Mouse (Mus musculus) CD4-positive, CD25-positive, alpha-beta regulatory T cell, adult 2 months (primary cell): ENCODE results near the gene Prkaa2.
A peak's percentile ranks its signal among the peaks of the same experiment; 100 is the strongest.

Experiments
- DNase-seq: peaks from one replicate; pipeline ENCODE4 v3.0.0-alpha.2; 2012; ENCODE audit warnings: low read depth, low spot score

The Prkaa2 gene

DNA sequence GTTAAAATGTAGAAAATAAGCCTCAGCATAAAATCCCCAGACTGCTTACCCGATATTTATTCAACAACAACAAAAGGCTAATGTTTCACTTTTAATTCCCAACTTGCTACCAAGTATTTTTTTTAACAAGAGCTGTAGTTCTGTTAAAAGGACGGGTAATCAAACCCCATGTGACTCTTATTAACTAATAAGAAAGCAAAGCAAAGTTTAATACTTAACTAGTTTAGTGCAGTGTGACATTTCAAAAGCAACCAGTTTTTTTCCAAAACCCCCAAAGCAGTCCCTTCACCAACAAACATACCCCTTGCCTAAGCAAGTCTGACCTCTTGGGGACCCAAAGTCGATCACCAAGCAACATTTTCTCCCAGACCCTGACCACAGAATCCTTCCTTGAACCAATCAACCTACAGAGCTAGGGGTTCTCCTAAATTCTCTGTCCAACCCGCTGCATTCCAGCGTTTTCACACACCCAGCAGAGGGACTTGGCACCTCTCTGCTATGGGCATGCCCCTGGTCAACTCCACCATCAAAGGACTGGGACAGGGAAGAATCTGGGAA lies 970 bp downstream of the Prkaa2 start:
- no peak for DNase-seq

DNA sequence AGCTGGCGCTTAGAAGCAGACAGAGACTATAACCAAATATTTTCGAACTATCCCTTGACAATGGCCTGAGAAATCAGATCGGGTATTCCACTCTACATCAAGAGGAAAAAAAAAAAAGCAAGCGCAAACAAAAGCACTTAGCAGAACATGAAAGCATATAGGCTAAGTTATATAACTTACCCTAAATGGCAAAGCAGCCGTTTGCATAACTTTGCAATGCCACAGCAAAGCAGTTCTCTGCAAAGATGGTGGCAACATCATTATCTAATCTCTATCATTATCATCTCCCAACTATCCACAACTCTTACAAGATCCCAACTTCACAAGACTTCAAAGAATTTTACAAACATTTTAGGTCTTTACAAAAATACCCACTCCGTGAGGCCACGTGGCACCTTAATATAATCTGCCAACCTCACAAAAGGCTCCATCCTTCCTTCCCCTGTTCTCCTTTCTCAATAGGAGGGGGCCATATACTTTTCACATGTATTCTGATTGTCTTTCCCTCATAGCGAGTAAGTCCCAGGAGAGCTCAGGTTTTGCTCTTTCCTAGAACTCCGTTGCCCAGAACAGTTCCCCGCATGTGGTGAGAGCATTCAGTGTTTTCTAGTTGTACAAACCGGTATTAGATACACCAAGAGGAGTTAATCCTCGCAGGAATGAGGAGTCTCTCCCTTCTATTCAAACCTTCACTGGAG lies 1.6 kb downstream of the Prkaa2 start:
- no peak for DNase-seq

DNA sequence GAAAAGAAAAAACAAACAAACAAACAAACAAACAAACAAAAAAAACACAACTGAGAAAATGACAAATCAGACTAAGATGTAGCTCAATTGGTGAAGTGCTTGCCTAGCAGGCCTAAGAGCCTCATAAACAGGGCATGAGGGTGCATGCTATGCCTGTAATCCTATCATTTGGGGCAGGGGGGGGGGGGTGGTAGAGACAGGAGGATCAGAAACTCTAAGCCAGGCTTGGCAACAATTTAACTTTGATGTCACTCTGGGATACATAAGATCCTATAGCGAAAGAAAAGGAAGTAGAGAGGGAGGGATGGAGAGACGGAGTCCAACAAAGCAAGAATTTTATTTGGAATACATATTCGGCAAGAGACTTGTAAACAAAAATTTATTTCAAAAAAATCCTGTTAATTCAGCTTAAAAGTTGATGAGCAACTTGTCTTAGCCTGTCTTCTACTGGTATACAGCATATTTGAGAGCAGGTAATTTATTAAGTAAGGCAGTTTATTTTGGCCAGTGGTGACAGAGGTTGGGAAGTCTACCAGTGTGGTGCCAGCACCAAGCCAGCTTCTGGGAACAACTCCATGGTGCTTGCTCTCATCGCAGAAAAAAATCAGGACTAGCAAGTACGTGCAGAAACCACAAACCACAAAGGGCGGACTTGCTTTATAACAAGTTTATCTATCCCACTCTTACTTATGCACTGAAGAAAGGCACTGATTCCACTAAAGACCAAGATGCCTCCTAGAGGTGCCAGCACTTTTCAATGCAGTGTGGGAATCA lies 5.4 kb downstream of the Prkaa2 start:
- no peak for DNase-seq

DNA sequence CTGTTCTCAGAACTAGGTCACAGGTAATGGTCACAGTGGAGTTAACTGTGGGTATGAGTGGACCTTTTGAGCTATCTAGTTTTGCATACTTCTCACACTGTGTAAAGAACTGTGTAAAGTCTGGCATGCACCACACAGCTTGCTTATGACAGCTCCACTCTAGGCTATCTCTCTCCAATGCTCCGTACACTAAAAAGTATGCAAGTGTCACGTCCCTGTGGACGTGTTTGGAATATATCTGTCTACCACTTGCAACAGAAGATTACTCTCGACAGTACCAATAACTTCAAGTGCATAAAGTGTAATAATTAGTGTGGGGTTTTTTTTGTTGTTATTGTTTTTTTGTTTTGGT lies 8.4 kb downstream of the Prkaa2 start:
- DNase-seq = no peak

DNA sequence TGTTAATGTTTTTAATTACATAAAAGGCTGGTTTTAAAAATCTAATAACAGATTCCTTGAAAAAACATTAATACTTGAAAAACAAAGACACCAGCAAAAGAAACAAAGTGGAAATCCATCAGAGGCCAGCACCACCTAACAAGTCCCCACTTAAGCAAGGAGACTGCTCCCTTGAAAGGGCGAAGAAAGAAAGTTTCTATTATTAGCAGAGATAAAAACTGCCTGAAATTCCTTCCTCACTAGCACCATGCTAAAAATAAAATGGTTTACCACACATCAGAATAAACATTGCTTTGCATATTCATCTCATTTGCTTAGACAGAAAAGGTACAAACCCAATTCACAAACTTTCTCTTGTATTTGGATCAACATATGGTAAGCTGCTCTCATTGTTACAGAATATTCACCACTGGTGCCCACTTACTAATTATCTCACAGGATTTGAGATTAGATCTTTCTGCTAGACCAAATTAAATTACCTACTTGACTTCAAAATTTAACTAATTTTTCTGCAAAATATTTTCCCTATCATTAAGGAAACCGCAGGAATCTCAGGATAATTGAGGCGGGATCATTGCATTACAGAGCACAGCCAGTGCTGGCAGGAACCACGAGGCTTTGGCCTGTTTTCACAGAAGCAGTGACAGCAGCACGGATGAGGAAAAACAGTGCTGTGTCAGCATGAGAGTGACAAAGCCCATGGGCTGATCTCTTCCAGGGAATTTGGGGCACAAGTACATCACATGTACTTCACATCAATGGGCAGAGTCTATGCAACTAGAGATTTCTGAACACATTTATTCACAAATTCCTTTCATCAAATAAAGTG lies 9.0 kb downstream of the Prkaa2 start:
- DNase-seq = no peak

DNA sequence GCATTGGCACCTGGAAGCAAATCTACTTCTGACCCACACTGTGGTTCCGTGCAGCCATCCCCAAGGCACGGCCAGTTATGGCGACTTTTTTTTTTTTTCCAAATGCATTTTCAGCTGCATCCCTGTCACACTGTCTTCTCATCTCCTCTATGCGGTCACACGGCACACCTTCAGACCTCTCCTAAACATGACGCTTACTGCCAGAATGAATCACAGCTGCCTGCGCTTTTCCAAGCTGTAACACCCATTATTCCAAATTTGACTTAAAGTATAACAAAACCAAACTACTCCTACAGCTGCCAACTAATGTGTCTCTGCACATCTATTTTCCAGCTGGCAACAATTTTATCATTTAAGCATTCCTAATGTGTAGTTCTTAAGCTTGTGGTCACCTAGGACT lies 11.0 kb downstream of the Prkaa2 start:
- DNase-seq = no peak

DNA sequence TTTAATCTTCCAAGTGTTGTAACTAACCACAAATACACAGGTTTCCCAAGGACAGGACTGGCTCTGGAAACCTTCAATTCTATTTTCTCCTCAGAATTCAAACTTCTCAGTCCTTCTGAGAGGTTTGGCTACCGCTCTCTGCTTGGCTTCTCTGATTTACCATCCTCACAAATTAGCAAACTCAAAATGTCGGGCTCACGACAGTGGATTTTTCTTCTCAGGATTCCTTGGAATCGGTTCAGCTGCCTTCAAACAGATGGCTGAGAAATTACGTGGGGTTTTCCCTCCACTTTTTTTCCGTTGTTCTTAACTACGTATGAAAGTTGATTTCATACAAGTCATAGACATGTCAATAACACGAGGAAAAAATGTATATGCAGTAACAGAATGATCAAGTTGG lies 11.5 kb downstream of the Prkaa2 start:
- no peak for DNase-seq

DNA sequence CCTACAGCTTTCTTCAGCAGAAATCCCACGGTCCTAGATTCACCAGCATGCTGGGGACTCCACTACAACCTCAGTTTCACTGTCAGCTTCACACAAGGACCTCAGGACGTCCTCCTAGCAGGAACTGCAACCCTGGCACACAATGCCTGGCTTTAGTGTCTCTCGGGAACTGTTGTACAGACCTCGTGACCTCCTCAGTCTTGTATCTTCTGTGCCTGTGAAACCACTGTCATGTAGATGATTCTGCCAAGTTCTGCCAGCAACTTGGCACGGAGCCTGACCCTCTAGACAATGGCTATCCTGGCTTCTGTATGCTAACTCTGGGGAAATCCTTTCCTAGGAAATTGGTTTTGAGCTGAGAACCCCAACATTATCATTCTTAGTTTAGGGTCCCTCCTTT lies 14.4 kb downstream of the Prkaa2 start:
- DNase-seq = no peak

DNA sequence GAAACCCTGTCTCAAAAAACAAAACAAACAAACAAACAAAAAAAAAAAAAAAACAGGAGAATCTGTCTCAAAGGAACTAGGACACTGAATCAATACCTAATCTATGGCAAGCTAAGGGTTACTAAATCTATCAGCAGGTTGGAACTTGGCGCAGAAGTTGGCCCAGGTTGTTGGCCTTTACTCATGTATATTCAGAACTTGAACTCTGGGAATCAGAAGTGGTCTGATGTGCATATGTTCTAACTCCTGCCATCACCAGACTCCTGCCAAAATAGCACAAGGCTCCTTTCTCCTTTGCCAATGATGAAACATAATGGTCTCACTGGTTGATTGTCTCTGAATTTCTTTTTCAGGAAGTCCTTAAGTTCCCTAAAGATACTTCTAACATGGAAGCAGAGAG lies 15.7 kb downstream of the Prkaa2 start:
- DNase-seq = no peak

DNA sequence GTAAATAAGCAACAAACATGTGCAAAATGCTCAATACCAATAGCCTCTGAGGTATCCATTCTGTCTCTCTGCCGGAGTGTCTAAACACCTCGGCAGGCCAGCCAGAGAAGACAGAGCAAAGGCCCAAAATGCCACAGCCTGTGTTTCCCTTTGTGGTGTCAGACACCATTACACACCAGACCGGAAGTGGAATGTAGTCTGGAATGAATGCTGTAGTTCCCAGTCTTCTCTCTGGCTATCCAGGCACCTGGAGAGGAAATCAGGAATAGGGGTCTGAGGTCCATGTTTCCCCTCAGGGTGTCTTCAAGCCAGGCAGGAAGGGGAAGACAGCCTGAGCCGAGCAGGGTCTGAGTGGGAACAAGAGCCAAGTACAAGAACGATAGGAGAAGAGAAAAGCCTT lies 19.3 kb downstream of the Prkaa2 start:
- DNase-seq = no peak

DNA sequence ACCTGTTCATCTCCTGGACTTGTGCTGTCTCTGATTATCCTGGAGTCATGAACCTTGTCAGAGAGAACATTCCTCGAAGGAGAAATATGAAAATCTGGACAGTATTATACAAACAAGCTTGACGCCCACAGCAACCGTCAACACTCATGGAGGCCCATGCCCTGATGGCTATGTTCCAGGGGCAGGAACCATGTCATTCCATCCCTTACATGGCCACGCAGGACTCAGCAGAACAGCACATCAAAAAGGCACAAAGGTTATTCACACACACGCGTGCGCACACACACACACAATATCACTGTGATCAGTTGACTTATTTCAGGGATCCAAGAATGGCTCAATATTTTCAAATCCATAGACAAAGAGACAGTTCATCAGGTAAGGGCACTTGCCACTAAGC lies 20.3 kb downstream of the Prkaa2 start:
- DNase-seq = no peak

DNA sequence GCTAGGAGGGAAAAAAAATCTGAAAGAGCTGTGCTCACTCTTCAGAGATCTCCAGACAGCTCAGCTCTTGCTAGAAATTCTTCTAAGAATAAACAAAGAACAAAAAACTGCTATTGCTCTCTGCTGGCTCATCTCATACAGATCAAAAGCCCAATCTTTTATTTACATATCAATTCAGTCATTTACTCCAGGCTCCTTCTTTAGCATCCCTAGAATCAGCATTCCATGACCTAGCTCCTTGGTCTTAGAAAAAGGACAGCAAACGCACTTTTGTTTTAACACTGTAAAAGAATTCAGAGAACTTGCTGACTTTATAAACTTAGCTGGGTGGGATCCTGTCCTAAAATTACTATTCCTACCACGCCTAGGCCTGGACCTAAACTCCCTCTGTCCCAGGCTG lies 21.0 kb downstream of the Prkaa2 start:
- DNase-seq = no peak

DNA sequence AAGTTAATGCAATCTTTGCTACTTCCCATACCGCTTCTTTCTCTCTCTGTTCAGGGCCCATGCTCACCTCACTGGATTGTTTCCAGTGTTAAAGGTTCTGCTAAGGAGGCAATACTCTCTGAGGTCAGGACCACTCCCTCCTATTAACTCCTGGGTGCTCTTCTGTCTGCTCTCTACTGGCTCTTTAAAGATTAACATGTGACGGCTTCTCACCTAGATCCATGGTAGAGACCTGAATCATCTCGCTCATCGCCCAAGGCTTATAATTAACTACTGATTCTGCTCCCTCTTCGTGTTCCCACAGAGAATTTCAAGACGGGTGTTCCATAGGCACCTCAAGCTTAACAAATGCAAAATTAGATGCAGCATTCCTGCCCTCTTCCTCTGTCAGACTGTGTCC lies 33.5 kb downstream of the Prkaa2 start:
- DNase-seq = no peak

DNA sequence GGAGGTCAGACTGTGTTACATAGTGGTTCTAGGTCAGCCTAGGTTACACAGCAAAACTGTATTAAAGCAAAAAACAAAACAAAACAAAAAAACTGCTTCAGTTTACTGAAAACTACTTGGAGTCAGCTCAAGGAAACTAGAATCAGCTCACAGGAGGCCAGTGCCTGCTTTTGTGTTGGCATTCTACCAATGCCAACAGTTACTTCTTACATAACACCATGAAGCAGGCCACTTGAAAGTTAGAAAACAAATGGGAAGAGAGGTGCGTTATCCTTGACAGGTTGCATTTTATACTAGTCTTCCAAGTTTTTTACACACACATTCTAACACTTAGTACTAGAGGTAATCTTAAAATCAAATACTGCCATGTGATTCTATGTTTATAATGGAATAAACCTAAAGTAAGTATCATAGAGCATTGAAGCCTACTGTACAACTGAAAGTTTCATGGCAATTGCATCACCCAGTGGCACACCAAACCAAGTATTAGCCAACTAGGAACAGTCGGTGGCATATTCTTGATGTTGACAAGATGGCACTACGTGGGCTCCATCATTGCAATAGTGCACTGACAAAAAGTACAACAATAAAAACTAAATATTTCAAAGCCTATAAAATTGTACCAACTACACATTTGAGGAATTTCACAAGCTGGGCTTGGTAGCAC lies 37.8 kb downstream of the Prkaa2 start:
- DNase-seq = no peak

DNA sequence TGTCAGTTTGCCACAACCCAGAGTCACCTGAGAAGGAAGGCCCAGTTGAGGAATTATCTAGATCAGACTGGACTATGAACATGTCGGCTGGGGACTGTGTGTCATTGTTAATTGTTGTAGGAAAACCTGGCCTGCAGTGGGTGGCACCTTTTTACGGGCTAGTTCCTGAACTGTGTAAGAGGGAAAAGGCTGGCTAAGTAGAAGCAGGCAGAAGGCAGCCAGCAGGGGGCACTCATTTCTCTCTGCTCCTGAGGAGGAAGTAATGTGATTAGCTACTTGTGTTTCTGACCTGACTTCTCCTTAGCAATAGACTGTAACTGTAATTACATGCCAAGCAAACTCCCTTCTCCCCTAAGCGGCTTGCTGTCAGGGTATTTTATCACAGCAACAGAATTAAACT lies 38.7 kb downstream of the Prkaa2 start:
- peak; percentile 8 for DNase-seq

DNA sequence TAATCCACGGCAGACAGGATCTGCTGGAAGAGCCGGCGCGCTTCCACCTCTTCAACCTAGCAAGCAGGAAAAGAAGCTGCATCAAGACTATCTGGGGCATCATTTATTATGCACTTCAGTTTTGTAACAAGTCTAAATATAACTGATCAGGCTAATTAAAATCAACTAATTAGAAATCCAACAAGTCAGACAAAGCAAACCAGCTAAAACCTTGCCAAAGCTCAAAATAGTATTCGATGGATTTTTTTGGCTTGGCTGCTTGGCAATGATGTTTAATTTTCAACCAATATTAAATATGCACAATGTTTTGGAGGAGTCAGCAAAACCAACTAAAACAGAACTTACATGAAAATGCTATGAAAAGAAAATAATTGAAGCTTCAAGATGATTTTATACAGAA lies 58.4 kb downstream of the Prkaa2 start:
- no peak for DNase-seq

DNA sequence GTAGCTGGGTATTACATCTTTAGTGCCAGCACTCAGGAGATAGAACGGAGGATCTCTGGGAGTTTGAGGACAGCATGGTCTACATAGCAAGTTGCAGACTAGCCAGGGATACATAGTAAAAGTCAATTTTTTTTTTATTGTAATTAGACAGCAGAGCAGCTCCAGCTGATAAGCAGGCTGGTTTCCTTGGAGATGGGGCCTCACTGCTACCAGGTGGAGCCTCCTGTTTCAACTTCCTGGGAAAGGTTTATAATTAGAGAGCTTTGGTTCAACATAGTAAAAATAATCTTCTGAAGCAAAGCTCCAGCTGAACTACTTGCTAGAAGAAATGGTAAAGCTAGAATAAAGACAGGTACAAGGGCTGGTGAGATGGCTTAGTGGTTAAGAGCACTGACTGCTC lies 59.6 kb downstream of the Prkaa2 start:
- DNase-seq = no peak

DNA sequence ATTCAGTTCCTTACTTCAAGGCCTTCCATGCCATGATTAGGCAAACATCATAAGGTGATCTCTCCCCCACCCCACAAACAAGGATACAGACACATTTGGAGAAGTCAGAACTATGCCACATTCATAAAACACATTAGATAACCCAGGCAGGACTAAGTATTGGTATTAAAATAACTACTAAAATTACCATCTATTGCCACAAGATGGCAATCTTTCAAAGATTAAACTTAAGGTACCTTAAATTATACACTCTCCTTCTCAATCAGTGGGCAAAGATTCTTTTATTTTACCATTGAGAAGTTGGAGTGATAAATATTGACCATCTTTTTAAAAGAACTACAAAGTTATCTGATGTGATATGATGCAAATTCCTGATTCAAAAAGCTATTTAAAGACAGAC lies 75.4 kb downstream of the Prkaa2 start:
- DNase-seq = no peak

DNA sequence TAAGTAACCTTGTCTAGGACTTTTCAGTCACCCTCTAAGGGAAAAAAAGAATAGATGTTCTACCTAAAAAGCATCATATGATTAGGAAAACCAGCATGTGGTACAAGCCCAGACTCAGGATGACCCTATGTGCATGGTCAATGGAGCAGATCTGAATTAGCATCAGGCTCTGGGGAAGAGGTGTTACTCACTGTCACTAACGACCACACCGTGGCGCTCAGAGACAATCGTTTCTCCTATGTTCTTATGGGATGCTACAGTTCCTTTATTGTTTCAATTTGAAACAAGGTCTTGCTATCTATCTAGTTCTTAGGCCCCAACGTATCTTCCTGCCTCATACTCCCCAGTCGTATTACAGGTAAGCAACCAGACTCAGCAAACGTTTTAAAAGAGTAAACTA lies 76.5 kb downstream of the Prkaa2 start:
- no peak for DNase-seq

DNA sequence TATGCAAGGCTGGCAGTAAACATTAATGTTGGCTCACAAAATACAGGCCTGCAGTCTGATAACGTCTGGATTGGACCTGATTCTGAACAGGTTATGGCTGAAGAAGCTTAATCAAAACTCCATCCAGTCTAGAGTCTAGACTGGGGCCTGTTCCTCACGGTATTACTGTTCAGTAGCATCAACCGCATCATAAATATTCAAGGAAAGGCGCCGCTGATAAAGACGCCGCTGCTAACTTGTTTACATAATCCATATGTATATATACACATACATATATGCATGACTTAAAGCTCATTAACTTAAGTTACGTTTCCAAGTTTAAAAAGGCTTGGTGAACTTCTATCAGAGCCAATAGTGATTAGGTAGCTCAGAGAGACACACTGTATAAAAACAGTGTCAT lies 78.6 kb downstream of the Prkaa2 start:
- DNase-seq = no peak

DNA sequence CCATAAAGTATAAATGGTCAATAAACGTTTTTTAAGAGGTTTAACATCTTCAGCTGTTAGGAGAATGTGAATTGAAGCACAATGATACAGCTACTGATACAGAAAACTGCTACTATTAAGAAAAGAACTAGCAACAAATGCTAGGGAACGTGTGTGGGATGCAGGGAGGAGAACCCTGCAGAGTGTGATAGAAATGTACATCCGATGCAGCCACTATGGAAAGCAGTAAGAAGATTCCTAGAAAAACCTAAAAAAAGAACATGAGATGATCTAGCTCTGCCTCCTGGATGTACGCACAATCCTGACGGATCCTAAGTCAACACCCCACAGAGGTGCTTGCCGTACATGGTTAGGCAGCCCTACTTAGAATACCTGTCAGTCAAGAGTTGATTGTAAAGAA lies 82.4 kb downstream of the Prkaa2 start:
- no peak for DNase-seq
